Mouse (Mus musculus) forebrain, embryonic 12.5 days (tissue): ENCODE measurements around the gene Nell2. TPM values are rescaled to one million over a fixed set of nuclear protein-coding genes. Genes with fewer than 3 reads are reported as not detected.
"Not testable (repeated sequence)": the region's sequence is repeated elsewhere in the genome, so short reads cannot be mapped to it uniquely, and the experiment has no call there.

Experiments used
- ATAC-seq: fragments of 200-750 bp; cut with Nextera tagmentation; 2 replicates; pipeline ENCODE4 v1.8.0; 2017; ENCODE audit warnings: moderate TSS enrichment; ENCODE audit not compliant: low FRiP score
- H3K27ac ChIP-seq: fragments of 300-500 bp; sonication (generic); 2 replicates; pipeline ENCODE4 v1.5.1; 2016; ENCODE audit warnings: mild to moderate bottlenecking
- H3K27me3 ChIP-seq: fragments of 300-500 bp; sonication (generic); 2 replicates; pipeline ENCODE4 v1.6.1; 2016; ENCODE audit warnings: mild to moderate bottlenecking
- H3K36me3 ChIP-seq: fragments of 300-500 bp; sonication (generic); replicated peaks from 2 replicates; pipeline ENCODE4 v1.6.1; 2016; ENCODE audit warnings: mild to moderate bottlenecking
- H3K4me1 ChIP-seq: fragments of 300-500 bp; sonication (generic); 2 replicates; pipeline ENCODE4 v1.6.1; 2016
- H3K4me2 ChIP-seq: fragments of 300-500 bp; sonication (generic); 2 replicates; pipeline ENCODE4 v1.6.1; 2016; ENCODE audit warnings: mild to moderate bottlenecking, moderate library complexity
- H3K4me3 ChIP-seq: fragments of 300-500 bp; sonication (generic); replicated peaks from 2 replicates; pipeline ENCODE4 v1.5.1; 2016; ENCODE audit warnings: mild to moderate bottlenecking
- H3K9ac ChIP-seq: fragments of 300-500 bp; sonication (generic); 2 replicates; pipeline ENCODE4 v1.6.1; 2016; ENCODE audit warnings: mild to moderate bottlenecking
- H3K9me3 ChIP-seq: fragments of 300-500 bp; sonication (generic); 2 replicates; pipeline ENCODE4 v1.6.1; 2016
- WGBS: fragments of 180-500 bp; shearing (Covaris S2); methylation state at CpG from one replicate; pipeline ENCODE4 v1.1.7; 2016; 5-methylcytosine and 5-hydroxymethylcytosine counted together
- polyA plus RNA-seq: library from polyadenylated mRNA; unstranded; fragments of >200 nt; fragmentation: Nextera tagmentation; extraction: Ambion mirVana; gene quantifications from 2 replicates; pipeline ENCODE4 v1.2.1, GENCODE M21; 2016

Nell2 gene
- polyA plus RNA-seq, 1 experiment from 2014 or later = 106 TPM

DNA sequence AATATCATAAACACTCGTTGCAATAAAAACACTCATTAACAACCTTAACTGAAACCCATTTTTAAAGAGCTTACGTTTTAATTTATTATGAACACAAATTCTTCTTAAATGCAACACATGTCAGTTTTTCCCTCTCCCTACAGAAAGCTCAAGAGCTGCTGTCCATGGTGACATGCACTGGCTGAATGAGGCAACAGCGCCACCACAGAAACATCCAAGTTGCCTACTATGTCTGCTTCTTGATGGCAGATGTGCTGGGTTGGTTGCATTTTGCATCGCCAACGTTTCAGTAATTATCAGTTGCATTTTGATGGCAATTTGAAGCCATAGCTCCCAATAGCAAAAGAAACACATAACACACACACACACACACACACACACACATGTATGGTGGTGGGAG, 2.4 kb downstream of the Nell2 start:
- peak overlapping the region; percentile 90; the same call in 1 of the 2 replicates for H3K9ac ChIP-seq
- H3K36me3 ChIP-seq = 0 out of 2 replicates have a peak, but pooled peaks cover 2% of the 10 kb centered on the region
- no peak overlapping the region for H3K27ac ChIP-seq
- H3K4me1 ChIP-seq = peaks cover 19% of the 10 kb centered on the region
- peak overlapping the region; percentile 90 for H3K4me3 ChIP-seq
- H3K4me2 ChIP-seq = peak overlapping the region; percentile 88
- ATAC-seq = no peak
- WGBS = 9% methylated on average over 5 of the region's 5 CpGs
- H3K27me3 ChIP-seq = peaks cover 3% of the 10 kb centered on the region; the same call in 1 of the 2 replicates
- H3K9me3 ChIP-seq = no peaks in the 10 kb centered on the region

DNA sequence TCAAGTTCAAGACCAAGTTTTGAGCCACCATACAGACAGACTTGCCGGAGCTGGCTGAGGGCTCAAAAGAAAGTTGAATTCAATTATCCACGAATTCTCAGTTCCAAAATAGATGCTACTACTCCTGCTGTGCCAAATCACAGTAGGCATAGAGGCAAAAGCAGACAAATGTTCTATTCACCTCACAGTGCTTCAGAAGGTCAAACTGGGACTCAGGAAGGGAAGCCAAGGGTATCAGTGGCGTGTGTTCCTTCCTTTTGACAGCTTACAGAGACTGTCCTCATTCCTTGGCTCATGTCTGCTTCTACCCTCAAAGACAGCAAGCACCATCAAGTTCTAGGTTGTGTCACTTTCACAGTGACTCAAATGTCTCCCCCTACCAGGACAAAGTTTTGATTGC, 10.2 kb downstream of the Nell2 start:
- WGBS = 86% methylated on average over 3 of the region's 3 CpGs
- ATAC-seq = no peak
- Histone ChIP-seq H3K4me1 (no peaks in the 10 kb centered on the region), H3K9ac (no peak overlapping the region), H3K4me2 (no peak overlapping the region), H3K4me3 (no peak overlapping the region), H3K27ac (no peak overlapping the region), H3K9me3 (no peaks in the 10 kb centered on the region), H3K27me3 (no peaks in the 10 kb centered on the region), H3K36me3 (peaks cover 27% of the 10 kb centered on the region)

- not testable (repeated sequence) for H3K4me1 ChIP-seq, H3K27ac ChIP-seq, ATAC-seq, H3K27me3 ChIP-seq, H3K4me2 ChIP-seq, H3K36me3 ChIP-seq, H3K9ac ChIP-seq, H3K4me3 ChIP-seq, H3K9me3 ChIP-seq
- 92% methylated on average over 2 of the region's 2 CpGs for WGBS
Observed at GRCm38 (mm10) chr15:95513306-95513705, 15.1 kb downstream of the Nell2 start.

- Histone ChIP-seq H3K9ac (no peak overlapping the region), H3K9me3 (no peaks in the 10 kb centered on the region), H3K4me3 (no peak overlapping the region), H3K4me1 (no peaks in the 10 kb centered on the region), H3K4me2 (no peak overlapping the region), H3K36me3 (no peaks in the 10 kb centered on the region), H3K27ac (no peak overlapping the region), H3K27me3 (no peaks in the 10 kb centered on the region)
- WGBS = 94% methylated on average over 4 of the region's 4 CpGs
- no peak for ATAC-seq
Observed at GRCm38 (mm10) chr15:95495666-95496065, 32.7 kb downstream of the Nell2 start.

GRCm38 (mm10) chr15:95495193-95495592, 33.2 kb downstream of the Nell2 start:
- no peak overlapping the region for H3K27ac ChIP-seq
- H3K4me2 ChIP-seq = no peak overlapping the region
- no peak for ATAC-seq
- no peaks in the 10 kb centered on the region for H3K27me3 ChIP-seq
- no peak overlapping the region for H3K4me3 ChIP-seq
- WGBS = 93% methylated on average over 8 of the region's 8 CpGs
- no peaks in the 10 kb centered on the region for H3K9me3 ChIP-seq
- no peak overlapping the region for H3K9ac ChIP-seq
- H3K36me3 ChIP-seq = no peaks in the 10 kb centered on the region
- H3K4me1 ChIP-seq = no peaks in the 10 kb centered on the region

- H3K36me3 ChIP-seq = no peaks in the 10 kb centered on the region
- WGBS = 78% methylated on average over 5 of the region's 5 CpGs
- H3K9me3 ChIP-seq = no peaks in the 10 kb centered on the region
- no peaks in the 10 kb centered on the region for H3K27me3 ChIP-seq
- no peaks in the 10 kb centered on the region for H3K4me1 ChIP-seq
- H3K27ac ChIP-seq = no peak overlapping the region
- no peak overlapping the region for H3K9ac ChIP-seq
- H3K4me3 ChIP-seq = no peak overlapping the region
- no peak overlapping the region for H3K4me2 ChIP-seq
- no peak for ATAC-seq
Observed at GRCm38 (mm10) chr15:95492201-95492600, 36.2 kb downstream of the Nell2 start.

- H3K9ac ChIP-seq = no peak overlapping the region
- no peaks in the 10 kb centered on the region for H3K27me3 ChIP-seq
- no peaks in the 10 kb centered on the region for H3K36me3 ChIP-seq
- H3K27ac ChIP-seq = no peak overlapping the region
- no peak for ATAC-seq
- 88% methylated on average over 4 of the region's 4 CpGs for WGBS
- no peaks in the 10 kb centered on the region for H3K4me1 ChIP-seq
- no peaks in the 10 kb centered on the region for H3K9me3 ChIP-seq
- no peak overlapping the region for H3K4me3 ChIP-seq
- H3K4me2 ChIP-seq = no peak overlapping the region
Observed at GRCm38 (mm10) chr15:95489174-95489573, 39.2 kb downstream of the Nell2 start.

DNA sequence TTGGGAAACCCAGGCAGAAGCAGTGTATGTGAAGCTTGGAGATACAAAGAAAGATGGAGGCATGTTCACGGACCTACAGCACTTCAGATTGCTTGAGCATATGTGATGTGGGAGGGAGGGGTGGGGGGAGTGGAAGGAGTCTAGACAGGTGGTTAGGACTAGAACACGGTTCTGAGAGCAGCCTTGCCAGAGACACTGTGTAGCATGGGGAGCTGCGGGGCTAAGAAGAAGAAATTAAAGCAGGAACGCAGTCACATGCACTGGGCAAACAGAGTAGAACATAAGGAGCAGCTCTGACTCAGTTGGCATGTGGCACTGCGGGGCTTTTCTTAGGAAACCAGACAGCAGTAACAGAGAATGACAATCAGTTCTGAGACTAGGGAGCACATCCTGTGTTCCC, 40.4 kb downstream of the Nell2 start:
- Histone ChIP-seq H3K27me3 (no peaks in the 10 kb centered on the region), H3K36me3 (no peaks in the 10 kb centered on the region), H3K27ac (no peak overlapping the region), H3K4me2 (no peak overlapping the region), H3K4me1 (no peaks in the 10 kb centered on the region), H3K9ac (no peak overlapping the region), H3K4me3 (no peak overlapping the region), H3K9me3 (no peaks in the 10 kb centered on the region)
- 89% methylated on average over 5 of the region's 5 CpGs for WGBS
- ATAC-seq = no peak

DNA sequence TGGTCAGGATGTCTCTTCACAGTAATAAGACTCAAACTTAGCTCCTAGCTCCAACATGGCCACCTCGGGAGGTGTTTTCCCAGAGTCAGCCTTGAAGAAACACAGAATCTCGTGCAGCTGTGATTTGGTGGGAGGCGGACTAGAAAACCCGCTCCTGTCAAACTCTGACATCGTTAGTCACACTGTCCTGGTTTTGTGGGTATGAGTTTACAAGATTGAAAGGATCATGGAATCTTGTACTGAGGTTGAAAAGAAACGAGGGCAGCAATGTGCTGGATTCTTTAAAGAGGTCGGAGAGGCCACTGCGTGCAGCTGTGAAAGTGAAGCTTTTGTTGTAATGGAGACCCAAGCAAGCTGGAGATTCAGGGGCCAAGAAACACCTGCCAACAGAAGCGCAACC, 46.4 kb downstream of the Nell2 start:
- Histone ChIP-seq H3K27ac (no peak overlapping the region), H3K9ac (no peak overlapping the region), H3K36me3 (no peaks in the 10 kb centered on the region), H3K9me3 (no peaks in the 10 kb centered on the region), H3K4me3 (no peak overlapping the region), H3K4me1 (0 out of 2 replicates have a peak, but pooled peaks cover 3% of the 10 kb centered on the region), H3K4me2 (no peak overlapping the region), H3K27me3 (no peaks in the 10 kb centered on the region)
- ATAC-seq = no peak
- 46% methylated on average over 9 of the region's 9 CpGs for WGBS

DNA sequence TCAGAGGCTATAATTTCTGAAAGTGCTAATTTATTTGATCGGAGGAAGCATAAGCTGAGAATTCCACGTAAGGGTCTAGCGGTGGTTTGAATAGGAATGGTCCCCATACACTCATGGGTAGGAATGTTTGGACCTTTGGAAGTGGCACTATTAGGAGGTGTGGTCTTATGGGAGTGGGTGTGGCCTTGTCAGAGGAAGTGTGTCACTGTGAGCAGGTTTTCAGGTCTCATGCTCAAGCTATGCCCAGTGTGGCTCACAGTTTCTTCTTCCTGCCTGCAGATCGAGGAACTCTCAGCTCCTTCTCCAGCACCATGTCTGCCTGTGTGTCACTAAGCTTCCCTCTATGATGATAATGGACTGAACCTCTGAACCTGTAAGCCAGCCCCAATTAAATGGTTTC, 46.8 kb downstream of the Nell2 start:
- no peaks in the 10 kb centered on the region for H3K27me3 ChIP-seq
- 80% methylated on average over 4 of the region's 4 CpGs for WGBS
- no peak for ATAC-seq
- no peaks in the 10 kb centered on the region for H3K9me3 ChIP-seq
- no peak overlapping the region for H3K4me2 ChIP-seq
- H3K9ac ChIP-seq = no peak overlapping the region
- H3K4me3 ChIP-seq = no peak overlapping the region
- H3K27ac ChIP-seq = no peak overlapping the region
- H3K4me1 ChIP-seq = 0 out of 2 replicates have a peak, but pooled peaks cover 3% of the 10 kb centered on the region
- no peaks in the 10 kb centered on the region for H3K36me3 ChIP-seq

- Histone ChIP-seq H3K27me3 (no peaks in the 10 kb centered on the region), H3K9ac (no peak overlapping the region), H3K4me1 (0 out of 2 replicates have a peak, but pooled peaks cover 3% of the 10 kb centered on the region), H3K36me3 (peaks cover 5% of the 10 kb centered on the region), H3K4me2 (no peak overlapping the region), H3K4me3 (no peak overlapping the region), H3K27ac (no peak overlapping the region), H3K9me3 (no peaks in the 10 kb centered on the region)
- 92% methylated on average over 3 of the region's 3 CpGs for WGBS
- ATAC-seq = no peak
Observed at GRCm38 (mm10) chr15:95476440-95476839, 51.9 kb downstream of the Nell2 start.

- Histone ChIP-seq H3K4me2 (no peak overlapping the region), H3K36me3 (peaks cover 5% of the 10 kb centered on the region), H3K4me1 (0 out of 2 replicates have a peak, but pooled peaks cover 3% of the 10 kb centered on the region), H3K9me3 (no peaks in the 10 kb centered on the region), H3K27ac (no peak overlapping the region), H3K9ac (no peak overlapping the region), H3K27me3 (no peaks in the 10 kb centered on the region), H3K4me3 (no peak overlapping the region)
- ATAC-seq = no peak
- 91% methylated on average over 6 of the region's 6 CpGs for WGBS
Observed at GRCm38 (mm10) chr15:95473976-95474375, 54.4 kb downstream of the Nell2 start.

DNA sequence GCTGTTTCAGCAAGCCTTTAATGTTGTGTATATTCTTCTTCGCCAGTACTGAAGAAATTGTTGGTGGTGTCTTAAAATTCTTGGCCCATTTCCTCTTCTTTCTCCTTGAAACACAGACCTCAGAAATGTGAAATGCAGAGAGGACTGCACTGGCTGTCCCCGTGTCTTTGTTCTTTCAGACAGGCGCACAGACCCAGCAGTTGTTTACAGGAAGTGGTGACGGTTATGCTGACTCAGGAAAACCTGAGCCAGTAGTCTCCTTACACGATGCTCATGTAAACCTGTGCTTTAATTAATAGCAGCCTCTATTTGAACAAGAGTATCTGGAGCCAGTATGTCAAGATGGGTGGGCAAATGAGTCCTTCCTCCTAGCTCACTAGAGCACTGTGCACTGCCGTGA, 61.2 kb downstream of the Nell2 start:
- H3K4me3 ChIP-seq = no peak overlapping the region
- H3K9ac ChIP-seq = no peak overlapping the region
- ATAC-seq = no peak
- no peaks in the 10 kb centered on the region for H3K4me1 ChIP-seq
- H3K36me3 ChIP-seq = peaks cover 5% of the 10 kb centered on the region; the same call in 1 of the 2 replicates
- no peaks in the 10 kb centered on the region for H3K9me3 ChIP-seq
- H3K4me2 ChIP-seq = no peak overlapping the region
- H3K27ac ChIP-seq = no peak overlapping the region
- no peaks in the 10 kb centered on the region for H3K27me3 ChIP-seq
- WGBS = 76% methylated on average over 6 of the region's 6 CpGs
